Mouse (Mus musculus) left cerebral cortex, adult 2 months (tissue): ENCODE data around the gene Ror1. TPM values are rescaled to one million over a fixed set of nuclear protein-coding genes. Genes with fewer than 3 reads are reported as not detected.

ENCODE experiments used
- DNase-seq, 2 experiments: peaks; one replicate each; pipeline ENCODE4 v3.0.0; 2021 to 2022; ENCODE audit warnings: low spot score in 2 of 2, mixed read lengths in 1 of 2; ENCODE audit errors: extremely low spot score in 1 of 2
- H3K27ac ChIP-seq: fragments of 200-600 bp; 2 replicates; pipeline ENCODE4 v1.8.1; 2022
- H3K4me3 ChIP-seq: fragments of 200-600 bp; 2 replicates; pipeline ENCODE4 v1.8.1; 2022
- CTCF ChIP-seq: fragments of 200-600 bp; IDR thresholded peaks from 2 replicates; pipeline ENCODE4 v1.8.1; 2022; ENCODE audit warnings: antibody characterized with exemption, mild to moderate bottlenecking, moderate library complexity
- intact Hi-C: fragments of 180-260 bp; cut with DNase I; formaldehyde crosslinking; loops from one replicate; pipeline ENCODE4 v1.15.1; 2025
- total RNA-seq, 2 experiments: library from RNA; stranded (reverse); gene quantifications; 2 replicates each; pipeline ENCODE4 v1.2.3; 2021

The Ror1 gene
- total RNA-seq, 2 experiments from 2014 or later: 0.72 to 0.86 TPM

GRCm38 (mm10) chr4:100395407-100395806, 299.8 kb downstream of the Ror1 start:
- TF ChIP-seq CTCF: no peak
- Histone ChIP-seq H3K27ac (no peak overlapping the region), H3K4me3 (no peak overlapping the region)
- no peak for DNase-seq
- intact Hi-C loops: no loop called here

DNA sequence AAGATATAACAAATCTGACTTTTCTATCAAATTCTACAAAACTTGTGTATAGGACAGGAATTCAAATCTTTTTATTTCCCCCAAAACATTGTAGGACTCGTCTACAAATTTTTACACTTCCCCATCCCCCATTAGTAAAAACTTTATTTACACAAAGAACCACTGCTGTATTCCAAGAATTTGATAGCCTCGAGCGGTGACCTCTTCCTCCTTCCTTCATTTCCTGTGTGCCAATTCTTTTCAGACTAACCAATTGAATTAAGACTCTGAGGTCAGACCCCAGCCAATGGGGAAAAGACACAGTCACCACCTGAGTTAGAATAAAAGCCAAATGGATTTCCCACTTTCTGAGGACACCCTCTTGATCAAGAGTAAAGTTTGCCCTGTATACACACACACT, 302.5 kb downstream of the Ror1 start:
- Histone ChIP-seq H3K27ac (no peak overlapping the region), H3K4me3 (no peak overlapping the region)
- no peak for DNase-seq
- TF ChIP-seq CTCF: no peak
- intact Hi-C loops: no loop called here

DNA sequence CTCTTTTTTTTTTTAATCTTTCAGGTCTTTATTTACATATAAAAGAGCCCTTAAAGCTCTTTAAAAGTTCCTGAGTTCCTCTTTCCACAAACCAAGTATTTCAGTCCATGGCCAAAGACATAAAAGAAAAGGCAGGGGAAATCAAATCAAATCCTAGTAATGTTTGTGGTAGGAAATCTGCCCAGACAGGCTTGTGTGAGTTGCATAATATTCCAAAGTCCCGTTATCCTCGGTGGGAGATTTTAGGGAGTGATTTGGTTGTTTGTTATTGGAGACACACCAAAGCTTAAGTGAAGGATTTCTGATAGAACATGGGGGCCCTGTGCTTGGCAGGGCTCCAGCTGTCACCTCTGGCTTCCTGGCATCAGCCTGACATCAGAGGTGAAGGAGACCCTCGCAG, 305.5 kb downstream of the Ror1 start:
- intact Hi-C loops: no loop called here
- Histone ChIP-seq H3K4me3 (no peak overlapping the region), H3K27ac (no peak overlapping the region)
- no peak for DNase-seq
- no peak for TF ChIP-seq CTCF

GRCm38 (mm10) chr4:100401581-100402470, 306.2 kb downstream of the Ror1 start:
- intact Hi-C loops: no loop called here
- Histone ChIP-seq H3K27ac (no peak overlapping the region), H3K4me3 (no peak overlapping the region)
- no peak for TF ChIP-seq CTCF
- no peak for DNase-seq

DNA sequence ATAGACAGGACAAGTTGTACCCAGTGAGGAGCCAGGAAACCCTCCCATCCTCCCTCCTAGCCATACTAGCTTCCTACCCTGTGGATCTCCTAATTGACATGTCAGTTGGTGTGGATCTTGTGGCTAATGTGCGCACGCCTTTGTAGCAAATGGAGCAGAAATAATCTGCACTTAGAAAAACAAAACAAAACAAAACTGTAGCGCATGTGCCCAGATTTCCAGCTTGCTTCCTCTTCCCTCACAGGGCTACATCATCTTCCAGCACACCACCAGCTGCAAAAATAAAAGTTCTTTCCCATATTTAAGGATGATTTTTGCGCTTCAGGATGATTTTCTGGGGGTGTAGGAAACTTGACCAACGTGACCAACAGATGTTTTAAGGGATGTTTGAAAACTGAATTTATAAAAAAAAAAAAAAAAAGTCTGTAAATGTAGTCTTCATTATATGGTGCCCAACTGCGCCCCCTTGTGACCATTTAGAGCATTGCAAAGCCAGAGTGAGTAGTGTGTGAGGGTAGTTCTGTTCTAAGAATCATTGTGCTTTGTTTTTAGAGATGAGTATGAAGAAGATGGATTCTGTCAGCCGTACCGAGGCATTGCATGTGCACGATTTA, 311.8 kb downstream of the Ror1 start:
- intact Hi-C loops: loop anchor here (1.0 to 5.0 kb wide), 6 partner anchors 130 to 465 kb away; no protein-coding TSS in a partner anchor
- no peak overlapping the region for H3K27ac ChIP-seq
- peak; percentile 66 to 69 for DNase-seq

GRCm38 (mm10) chr4:100409521-100409920, 313.9 kb downstream of the Ror1 start:
- TF ChIP-seq CTCF: no peak
- Histone ChIP-seq H3K27ac (no peak overlapping the region), H3K4me3 (no peak overlapping the region)
- intact Hi-C loops: loop anchor here (5.0 kb wide), 4 partner anchors 128 to 467 kb away; no protein-coding TSS in a partner anchor
- no peak for DNase-seq

More for the DNA sequence above, 311.8 kb downstream of the Ror1 start:
- TF ChIP-seq CTCF: peak; percentile 95
- H3K4me3 ChIP-seq: no peak overlapping the region

- intact Hi-C loops: no loop called here
- TF ChIP-seq CTCF: no peak
- Histone ChIP-seq H3K27ac (no peak overlapping the region), H3K4me3 (no peak overlapping the region)
- DNase-seq: no peak
Observed at GRCm38 (mm10) chr4:100411841-100412539, 316.4 kb downstream of the Ror1 start.

GRCm38 (mm10) chr4:100422756-100423155, 327.2 kb downstream of the Ror1 start:
- no peak for TF ChIP-seq CTCF
- H3K27ac ChIP-seq: no peak overlapping the region
- no peak overlapping the region for H3K4me3 ChIP-seq
- no peak for DNase-seq
- intact Hi-C loops: no loop called here

DNA sequence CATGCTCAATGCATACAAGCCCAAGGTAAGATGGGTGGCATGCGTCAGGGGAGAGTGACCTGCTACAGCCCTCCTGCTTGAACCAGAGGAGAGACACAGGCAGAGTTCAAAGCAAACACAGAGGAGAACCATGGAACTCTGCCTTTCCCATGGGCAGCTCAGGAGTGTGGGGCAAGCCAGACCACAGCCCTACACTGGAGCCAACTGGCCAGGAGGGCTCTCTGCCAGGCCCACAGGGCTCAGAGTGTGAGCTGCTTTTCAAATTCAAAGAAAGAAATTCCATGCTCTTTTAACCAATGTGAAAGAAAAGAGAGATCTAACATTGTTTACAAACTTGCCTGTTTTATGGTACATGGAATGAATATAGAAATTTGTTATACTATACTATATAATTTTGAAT, 330.5 kb downstream of the Ror1 start:
- intact Hi-C loops: no loop called here
- no peak overlapping the region for H3K27ac ChIP-seq
- TF ChIP-seq CTCF: no peak
- no peak overlapping the region for H3K4me3 ChIP-seq
- no peak for DNase-seq

- no peak overlapping the region for H3K27ac ChIP-seq
- H3K4me3 ChIP-seq: no peak overlapping the region
- intact Hi-C loops: no loop called here
- no peak for TF ChIP-seq CTCF
- DNase-seq: no peak
Observed at GRCm38 (mm10) chr4:100429371-100429900, 333.8 kb downstream of the Ror1 start.

GRCm38 (mm10) chr4:100435281-100436168, 339.9 kb downstream of the Ror1 start:
- Histone ChIP-seq H3K27ac (no peak overlapping the region), H3K4me3 (no peak overlapping the region)
- no peak for DNase-seq
- no peak for TF ChIP-seq CTCF
- intact Hi-C loops: no loop called here
